ENCODE assay signal across 8 mouse cellular contexts in genomic region chr12:12401504-12401903, GRCm38 (mm10).
A peak's percentile ranks its signal among the peaks of the same experiment; 100 is the strongest.
DNase-seq lines count a peak whose midpoint lies in the region; ATAC-seq and TF ChIP-seq lines count a peak whose summit lies in the region.

No protein-coding gene starts in this region.

- H3K4me2 ChIP-seq in hindbrain, embryonic 14.5 days (replicated peaks) = peak overlapping the region; percentile 20
- H3K4me2 ChIP-seq in lung, postnatal 0 days (replicated peaks; ENCODE audit: low read depth, low read length) = peak overlapping the region; percentile 60

- H3K36me3 ChIP-seq in hindbrain, embryonic 14.5 days (replicated peaks; ENCODE audit: control insufficient read depth, insufficient read depth) = no peaks in the 10 kb centered on the region
- H3K36me3 ChIP-seq in lung, postnatal 0 days (ENCODE audit: insufficient read depth, low read length) = no peaks in the 10 kb centered on the region

- no peak for TF ChIP-seq EP300 in lung, postnatal 0 days (IDR thresholded peaks at IDR 0.05)

- ATAC-seq in CD4-positive, CD25-positive, alpha-beta regulatory T cell, adult 4 months = no peak
- ATAC-seq in hindbrain, embryonic 14.5 days (ENCODE audit: low FRiP score) = no peak
- ATAC-seq in lung, postnatal 0 days = peak; percentile 20; the same call in 1 of the 2 replicates

- DNase-seq in CD4-positive, CD25-positive, alpha-beta regulatory T cell, adult 2 months (ENCODE audit: low read depth, low spot score) = peak; percentile 31
- DNase-seq in testis, postnatal 10 days (ENCODE audit: low spot score) = peak; percentile 48
- DNase-seq in testis, postnatal 14 days (ENCODE audit: low spot score) = no peak
- no peak for DNase-seq in hindbrain, embryonic 14.5 days (ENCODE audit: low spot score)
- peak; percentile 50 for DNase-seq in lung, postnatal 0 days (ENCODE audit: low spot score)
- no peak for DNase-seq in urinary bladder, adult 2 months (ENCODE audit: low spot score)
- DNase-seq in adrenal gland, postnatal 4 days (ENCODE audit: low spot score in 2 of 2) = no peak

- 61% methylated on average over 15 of the region's 15 CpGs for WGBS in hindbrain, embryonic 14.5 days
- WGBS in lung, postnatal 0 days = 9% methylated on average over 15 of the region's 15 CpGs

- H3K9ac ChIP-seq in hindbrain, embryonic 14.5 days = no peak overlapping the region
- no peak overlapping the region for H3K9ac ChIP-seq in lung, postnatal 0 days (replicated peaks; ENCODE audit: low read depth)

- no peaks in the 10 kb centered on the region for H3K9me3 ChIP-seq in hindbrain, embryonic 14.5 days (ENCODE audit: control insufficient read depth, low read length)
- H3K9me3 ChIP-seq in lung, postnatal 0 days (ENCODE audit: low read length) = no peaks in the 10 kb centered on the region

- no peak overlapping the region for H3K4me3 ChIP-seq in hindbrain, embryonic 14.5 days (replicated peaks; ENCODE audit: low read length)
- peak overlapping the region; percentile 27; the same call in 1 of the 2 replicates for H3K4me3 ChIP-seq in lung, postnatal 0 days (ENCODE audit: low read depth, low read length)

- H3K4me1 ChIP-seq in hindbrain, embryonic 14.5 days (replicated peaks; ENCODE audit: control insufficient read depth, insufficient read depth, low read length) = no peaks in the 10 kb centered on the region
- H3K4me1 ChIP-seq in lung, postnatal 0 days (ENCODE audit: insufficient read depth, low read depth, low read length) = peaks cover 2% of the 10 kb centered on the region; the same call in 1 of the 2 replicates

- no peaks in the 10 kb centered on the region for H3K27me3 ChIP-seq in hindbrain, embryonic 14.5 days (ENCODE audit: control insufficient read depth, insufficient read depth, low read length)
- H3K27me3 ChIP-seq in lung, postnatal 0 days (replicated peaks; ENCODE audit: insufficient read depth, low read length) = no peaks in the 10 kb centered on the region

- H3K27ac ChIP-seq in hindbrain, embryonic 14.5 days = no peak overlapping the region
- H3K27ac ChIP-seq in lung, postnatal 0 days (ENCODE audit: low read length) = no peak overlapping the region

- TF ChIP-seq CTCF in lung, postnatal 0 days (IDR thresholded peaks at IDR 0.05) = no peak

Comparison
In these comparisons a context has a peak if more than half of its experiments do, and no peak if none do; other contexts are left out.
1. DNase-seq: peak in CD4-positive, CD25-positive, alpha-beta regulatory T cell, adult 2 months (single experiment), testis, postnatal 10 days (single experiment) and lung, postnatal 0 days (single experiment); none in testis, postnatal 14 days (single experiment), hindbrain, embryonic 14.5 days (single experiment), urinary bladder, adult 2 months (single experiment) and adrenal gland, postnatal 4 days (0 of 2).